Mouse (Mus musculus) midbrain, embryonic 12.5 days (tissue): ENCODE data around the gene Hoxc8. TPM values are rescaled to one million over a fixed set of nuclear protein-coding genes. Genes with fewer than 3 reads are reported as not detected.

Experiments used
- ATAC-seq: fragments of 200-750 bp; cut with Nextera tagmentation; 2 replicates; pipeline ENCODE4 v1.8.0; 2017; ENCODE audit warnings: low read depth, moderate TSS enrichment, moderate library complexity; ENCODE audit not compliant: low FRiP score
- H3K27ac ChIP-seq: fragments of 300-500 bp; sonication (generic); replicated peaks from 2 replicates; pipeline ENCODE4 v1.5.1; 2016; ENCODE audit warnings: mild to moderate bottlenecking
- H3K27me3 ChIP-seq: fragments of 300-500 bp; sonication (generic); 2 replicates; pipeline ENCODE4 v1.6.1; 2016; ENCODE audit warnings: mild to moderate bottlenecking
- H3K36me3 ChIP-seq: fragments of 300-500 bp; sonication (generic); 2 replicates; pipeline ENCODE4 v1.6.1; 2016
- H3K4me1 ChIP-seq: fragments of 300-500 bp; sonication (generic); 2 replicates; pipeline ENCODE4 v1.6.1; 2016
- H3K4me2 ChIP-seq: fragments of 300-500 bp; sonication (generic); replicated peaks from 2 replicates; pipeline ENCODE4 v1.6.1; 2016; ENCODE audit warnings: mild to moderate bottlenecking, moderate library complexity
- H3K4me3 ChIP-seq: fragments of 300-500 bp; sonication (generic); 2 replicates; pipeline ENCODE4 v1.5.1; 2016; ENCODE audit warnings: mild to moderate bottlenecking
- H3K9ac ChIP-seq: fragments of 300-500 bp; sonication (generic); replicated peaks from 2 replicates; pipeline ENCODE4 v1.6.1; 2016; ENCODE audit warnings: mild to moderate bottlenecking, moderate library complexity
- H3K9me3 ChIP-seq: fragments of 300-500 bp; sonication (generic); 2 replicates; pipeline ENCODE4 v1.6.1; 2016; ENCODE audit warnings: mild to moderate bottlenecking
- WGBS: fragments of 180-500 bp; shearing (Covaris S2); methylation state at CpG from one replicate; pipeline ENCODE4 v1.1.7; 2016; 5-methylcytosine and 5-hydroxymethylcytosine counted together
- polyA plus RNA-seq: library from polyadenylated mRNA; unstranded; fragments of >200 nt; fragmentation: Nextera tagmentation; extraction: Ambion mirVana; gene quantifications from 2 replicates; pipeline ENCODE4 v1.2.1, GENCODE M21; 2016

Hoxc8 gene
- polyA plus RNA-seq, result not detected in 2 replicates

DNA sequence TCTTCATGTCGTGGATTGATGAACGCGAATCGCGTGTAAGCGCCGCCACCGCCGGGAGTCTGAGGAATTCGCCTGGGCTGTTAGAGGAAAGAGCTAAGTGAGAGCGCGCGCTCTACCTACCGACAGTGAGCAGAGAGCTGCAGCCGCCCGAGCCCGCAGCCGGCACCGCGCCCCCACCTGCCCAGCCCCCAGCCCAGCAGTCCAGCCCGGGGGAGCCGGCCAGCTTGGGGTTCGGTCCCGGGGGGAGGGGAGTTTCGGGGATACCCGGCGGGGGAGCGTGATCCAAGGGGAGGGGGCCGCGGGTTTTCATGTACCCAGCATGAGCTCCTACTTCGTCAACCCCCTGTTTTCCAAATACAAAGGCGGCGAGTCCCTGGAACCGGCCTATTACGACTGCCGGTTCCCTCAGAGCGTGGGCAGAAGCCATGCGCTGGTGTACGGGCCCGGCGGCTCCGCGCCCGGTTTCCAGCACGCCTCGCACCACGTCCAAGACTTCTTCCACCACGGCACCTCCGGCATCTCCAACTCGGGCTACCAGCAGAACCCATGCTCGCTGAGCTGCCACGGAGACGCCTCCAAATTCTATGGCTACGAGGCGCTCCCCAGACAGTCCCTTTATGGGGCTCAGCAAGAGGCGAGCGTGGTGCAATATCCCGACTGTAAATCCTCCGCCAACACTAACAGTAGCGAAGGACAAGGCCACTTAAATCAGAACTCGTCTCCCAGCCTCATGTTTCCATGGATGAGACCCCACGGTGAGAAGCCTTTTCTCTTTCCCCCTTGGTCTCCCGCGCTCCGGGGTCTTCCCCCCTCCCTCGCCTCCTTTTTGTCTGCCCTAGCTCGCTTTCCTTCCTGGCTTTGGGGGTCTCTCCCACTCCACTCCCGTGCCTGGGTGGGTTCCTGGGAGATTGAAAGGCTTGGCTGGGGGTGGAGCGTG, at the start of gene Hoxc8:
Gene Hoxc8, plus strand, starts transcription at position 147 of the 937 bp plus-strand sequence.
- 2% methylated on average over 69 of the region's 69 CpGs for WGBS
- no peaks in the 10 kb centered on the region for H3K9me3 ChIP-seq
- peaks cover 98% of the 10 kb centered on the region for H3K27me3 ChIP-seq
- ATAC-seq, result no peak
- no peak within 1 kb of the TSS for H3K27ac ChIP-seq
- H3K4me2 ChIP-seq, result no peak within 1 kb of the TSS
- H3K4me1 ChIP-seq, result no peaks in the 10 kb centered on the region
- H3K36me3 ChIP-seq, result no peaks in the 10 kb centered on the region
- H3K9ac ChIP-seq, result no peak within 1 kb of the TSS
- H3K4me3 ChIP-seq, result peak within 1 kb of the TSS; percentile 10

- no peaks in the 10 kb centered on the region for H3K36me3 ChIP-seq
- under 1% methylated on average over 46 of the region's 53 CpGs for WGBS
- no peak overlapping the region for H3K27ac ChIP-seq
- H3K4me1 ChIP-seq, result peaks cover 8% of the 10 kb centered on the region
- peaks cover 97% of the 10 kb centered on the region for H3K27me3 ChIP-seq
- ATAC-seq, result no peak
- peak overlapping the region; percentile 25 for H3K4me2 ChIP-seq
- H3K9ac ChIP-seq, result no peak overlapping the region
- H3K4me3 ChIP-seq, result peak overlapping the region; percentile 21
- no peaks in the 10 kb centered on the region for H3K9me3 ChIP-seq
These were observed 47.5 kb upstream of the Hoxc8 start for GRCm38 (mm10) chr15:102942739-102943467.

DNA sequence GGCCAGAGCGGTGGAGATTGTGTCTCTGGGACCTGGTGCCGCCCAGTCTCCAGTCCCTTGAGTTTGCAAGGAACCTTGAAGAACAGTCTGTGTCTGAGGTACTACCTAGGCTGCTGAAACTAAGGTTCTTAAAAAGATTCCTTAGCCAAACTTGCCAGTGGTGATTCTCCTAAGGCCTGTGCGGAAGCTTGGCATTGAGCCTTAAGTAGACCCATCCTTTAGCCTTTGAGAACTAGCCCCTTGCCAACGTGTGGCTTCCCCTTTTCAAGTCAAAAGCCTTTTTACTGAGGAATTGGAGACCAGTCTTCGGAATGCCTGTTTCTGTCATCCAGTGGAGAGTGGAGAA, 47.0 kb upstream of the Hoxc8 start:
- ATAC-seq, result no peak
- Histone ChIP-seq H3K4me1 (peaks cover 8% of the 10 kb centered on the region), H3K4me2 (peak overlapping the region; percentile 25; the same call in 1 of the 2 replicates), H3K27ac (no peak overlapping the region), H3K27me3 (peaks cover 97% of the 10 kb centered on the region), H3K9ac (no peak overlapping the region), H3K4me3 (no peak overlapping the region; the same call in 1 of the 2 replicates), H3K9me3 (no peaks in the 10 kb centered on the region), H3K36me3 (no peaks in the 10 kb centered on the region)
- 3% methylated on average over 5 of the region's 5 CpGs for WGBS

GRCm38 (mm10) chr15:102945185-102946077, 45.0 kb upstream of the Hoxc8 start:
- no peaks in the 10 kb centered on the region for H3K9me3 ChIP-seq
- no peaks in the 10 kb centered on the region for H3K36me3 ChIP-seq
- H3K4me3 ChIP-seq, result no peak overlapping the region
- H3K27me3 ChIP-seq, result peaks cover 97% of the 10 kb centered on the region
- no peak overlapping the region for H3K4me2 ChIP-seq
- WGBS, result 10% methylated on average over 22 of the region's 22 CpGs
- H3K9ac ChIP-seq, result no peak overlapping the region
- no peak for ATAC-seq
- H3K4me1 ChIP-seq, result peaks cover 4% of the 10 kb centered on the region
- no peak overlapping the region for H3K27ac ChIP-seq

DNA sequence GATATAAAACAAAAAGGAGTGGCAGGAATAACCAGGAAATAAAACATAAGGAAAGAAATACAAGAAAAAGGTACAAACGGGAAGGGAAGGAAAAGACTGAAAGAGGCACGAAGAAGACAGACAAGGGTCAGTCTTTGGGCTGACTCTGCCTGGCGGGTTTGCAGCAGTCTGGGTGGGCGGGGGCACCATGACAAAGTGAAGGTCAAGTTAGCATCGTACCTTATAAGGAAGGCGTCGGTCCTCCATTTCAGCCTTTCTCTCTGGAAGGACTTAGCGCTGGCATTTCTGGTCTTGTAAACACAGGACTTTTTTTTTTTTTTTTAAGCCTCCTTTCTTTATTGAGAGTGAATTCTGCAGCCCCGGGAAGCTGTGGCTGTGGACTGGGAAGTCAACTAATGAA, 43.1 kb upstream of the Hoxc8 start:
- no peak for ATAC-seq
- Histone ChIP-seq H3K4me2 (no peak overlapping the region), H3K27me3 (peaks cover 97% of the 10 kb centered on the region), H3K9ac (no peak overlapping the region), H3K9me3 (no peaks in the 10 kb centered on the region), H3K36me3 (no peaks in the 10 kb centered on the region), H3K27ac (no peak overlapping the region), H3K4me1 (peaks cover 4% of the 10 kb centered on the region), H3K4me3 (no peak overlapping the region)
- 1% methylated on average over 9 of the region's 9 CpGs for WGBS

DNA sequence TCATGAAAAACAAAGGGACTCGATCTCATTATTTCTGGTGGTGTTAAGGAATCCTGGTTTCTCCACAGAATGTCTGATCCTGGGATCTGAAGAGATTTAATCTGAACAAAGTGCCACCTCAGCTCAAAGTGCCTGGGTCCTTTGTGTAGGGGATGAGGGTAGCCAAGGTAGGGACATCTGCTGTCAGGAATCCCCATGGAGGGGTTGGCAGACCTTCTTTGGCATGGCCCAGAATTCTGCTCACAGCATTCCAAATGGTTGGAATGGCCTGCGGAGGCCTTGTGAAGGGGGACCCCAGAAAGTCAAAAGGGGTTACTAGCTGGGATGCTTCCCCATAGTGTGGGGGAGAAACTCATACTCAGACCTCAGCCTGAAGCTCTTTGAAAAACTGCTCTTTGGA, 41.6 kb upstream of the Hoxc8 start:
- no peak for ATAC-seq
- Histone ChIP-seq H3K9ac (no peak overlapping the region), H3K9me3 (no peaks in the 10 kb centered on the region), H3K4me3 (no peak overlapping the region), H3K4me2 (no peak overlapping the region), H3K36me3 (no peaks in the 10 kb centered on the region), H3K4me1 (no peaks in the 10 kb centered on the region), H3K27me3 (peaks cover 97% of the 10 kb centered on the region), H3K27ac (no peak overlapping the region)
- WGBS, result 7% methylated on average over 2 of the region's 2 CpGs

GRCm38 (mm10) chr15:102949696-102950095, 40.7 kb upstream of the Hoxc8 start:
- Histone ChIP-seq H3K4me2 (no peak overlapping the region), H3K27ac (no peak overlapping the region), H3K27me3 (peaks cover 99% of the 10 kb centered on the region), H3K36me3 (no peaks in the 10 kb centered on the region), H3K4me3 (no peak overlapping the region), H3K4me1 (no peaks in the 10 kb centered on the region), H3K9ac (no peak overlapping the region), H3K9me3 (no peaks in the 10 kb centered on the region)
- WGBS, result 2% methylated on average over 20 of the region's 20 CpGs
- ATAC-seq, result no peak

DNA sequence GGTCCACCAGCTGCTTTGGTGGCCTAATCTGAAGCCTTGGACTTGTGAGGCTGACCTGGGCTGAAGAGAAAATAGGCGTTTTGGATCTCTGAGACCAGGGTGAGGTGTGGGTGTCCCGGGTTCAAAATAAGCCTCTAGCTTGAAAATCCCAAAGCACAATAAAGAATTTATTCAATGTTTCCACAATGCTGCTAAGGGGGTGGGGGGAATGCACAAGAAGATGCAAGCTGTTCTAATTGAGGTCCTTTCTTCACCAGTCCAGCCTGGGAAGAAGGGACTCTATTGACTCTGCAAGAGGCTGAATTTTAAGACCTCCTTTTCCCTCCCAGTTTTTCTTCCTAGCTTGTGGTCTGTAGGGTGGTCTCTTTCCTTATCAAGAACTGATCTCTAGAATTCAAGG, 39.5 kb upstream of the Hoxc8 start:
- WGBS, result 13% methylated on average over 2 of the region's 2 CpGs
- Histone ChIP-seq H3K36me3 (no peaks in the 10 kb centered on the region), H3K9me3 (no peaks in the 10 kb centered on the region), H3K4me3 (no peak overlapping the region), H3K9ac (no peak overlapping the region), H3K27me3 (peaks cover 99% of the 10 kb centered on the region), H3K4me2 (no peak overlapping the region), H3K27ac (no peak overlapping the region), H3K4me1 (no peaks in the 10 kb centered on the region)
- no peak for ATAC-seq

GRCm38 (mm10) chr15:102953561-102953960, 36.8 kb upstream of the Hoxc8 start:
- Histone ChIP-seq H3K9me3 (no peaks in the 10 kb centered on the region), H3K4me1 (no peaks in the 10 kb centered on the region), H3K36me3 (no peaks in the 10 kb centered on the region), H3K27ac (no peak overlapping the region), H3K27me3 (peaks cover 100% of the 10 kb centered on the region), H3K4me3 (no peak overlapping the region), H3K9ac (no peak overlapping the region), H3K4me2 (no peak overlapping the region)
- ATAC-seq, result no peak
- WGBS, result 5% methylated on average over 6 of the region's 6 CpGs

DNA sequence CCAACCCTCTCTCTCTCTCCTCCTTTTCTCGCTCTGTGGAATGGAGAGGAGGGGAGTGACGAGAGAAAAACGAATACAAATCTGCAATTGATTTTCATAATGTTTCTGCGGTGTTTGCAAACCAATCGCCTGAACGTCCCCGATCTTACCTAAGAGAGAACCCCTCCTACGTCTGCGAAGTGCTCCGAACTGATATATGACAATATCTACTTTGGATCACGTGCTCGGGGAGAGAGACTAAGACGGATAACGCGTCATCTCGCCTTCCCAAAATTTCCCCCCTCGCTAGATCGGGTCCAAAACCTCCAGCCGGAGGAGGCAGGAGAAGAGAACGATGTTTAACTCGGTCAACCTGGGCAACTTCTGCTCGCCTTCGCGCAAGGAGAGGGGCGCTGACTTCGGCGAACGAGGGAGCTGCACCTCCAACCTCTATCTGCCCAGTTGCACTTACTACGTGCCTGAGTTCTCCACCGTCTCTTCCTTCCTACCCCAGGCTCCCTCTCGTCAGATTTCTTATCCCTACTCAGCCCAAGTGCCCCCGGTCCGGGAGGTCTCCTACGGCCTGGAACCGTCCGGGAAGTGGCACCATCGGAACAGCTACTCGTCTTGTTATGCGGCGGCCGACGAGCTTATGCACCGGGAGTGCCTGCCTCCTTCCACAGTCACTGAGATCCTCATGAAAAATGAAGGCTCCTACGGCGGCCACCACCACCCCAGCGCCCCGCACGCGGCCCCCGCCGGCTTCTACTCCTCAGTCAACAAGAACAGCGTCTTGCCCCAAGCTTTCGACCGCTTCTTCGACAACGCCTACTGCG, 36.0 kb upstream of the Hoxc8 start, which contains the start of gene Hoxc11:
Gene Hoxc11, plus strand, starts transcription at position 236 of the 815 bp plus-strand sequence.
- no peak within 1 kb of the TSS for H3K27ac ChIP-seq
- H3K27me3 ChIP-seq, result peaks cover 98% of the 10 kb centered on the region
- no peaks in the 10 kb centered on the region for H3K36me3 ChIP-seq
- no peak for ATAC-seq
- under 1% methylated on average over 56 of the region's 57 CpGs for WGBS
- no peaks in the 10 kb centered on the region for H3K9me3 ChIP-seq
- H3K4me3 ChIP-seq, result no peak within 1 kb of the TSS
- no peak within 1 kb of the TSS for H3K4me2 ChIP-seq
- H3K4me1 ChIP-seq, result no peaks in the 10 kb centered on the region
- H3K9ac ChIP-seq, result no peak within 1 kb of the TSS

DNA sequence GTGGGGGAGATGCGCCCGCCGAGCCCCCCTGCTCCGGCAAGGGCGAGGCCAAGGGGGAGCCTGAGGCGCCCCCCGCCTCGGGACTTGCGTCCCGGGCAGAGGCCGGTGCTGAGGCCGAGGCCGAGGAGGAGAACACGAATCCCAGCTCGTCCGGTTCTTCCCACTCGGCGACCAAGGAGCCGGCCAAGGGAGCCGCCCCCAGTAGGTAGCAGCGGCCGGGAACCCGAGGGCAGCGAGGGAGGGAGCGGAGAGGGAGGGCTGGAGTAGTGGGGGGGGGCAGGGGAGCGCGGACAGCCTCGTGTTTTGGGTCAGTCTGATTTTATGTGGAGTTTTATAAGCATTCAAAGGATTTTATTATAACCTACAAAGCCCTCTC, 35.4 kb upstream of the Hoxc8 start:
- WGBS, result under 1% methylated on average over 26 of the region's 28 CpGs
- H3K4me3 ChIP-seq, result no peak overlapping the region

More for the DNA sequence above, 35.4 kb upstream of the Hoxc8 start:
- Histone ChIP-seq H3K4me1 (no peaks in the 10 kb centered on the region), H3K36me3 (no peaks in the 10 kb centered on the region), H3K9me3 (no peaks in the 10 kb centered on the region), H3K27me3 (peaks cover 98% of the 10 kb centered on the region), H3K4me2 (no peak overlapping the region), H3K27ac (no peak overlapping the region), H3K9ac (no peak overlapping the region)
- ATAC-seq, result no peak
